Mouse (Mus musculus): ENCODE measurements around the gene Gcn1l1.

Gcn1l1 gene

GRCm38 (mm10) chr5:115559237-115560101 lies 5.6 kb upstream of the Gcn1l1 start, which contains the start of gene Rplp0:
Rplp0 (plus strand) TSS chr5:115559467.
- in situ Hi-C loops (cut with MboI, MseI), result no loop called here

GRCm38 (mm10) chr5:115560336-115560905 lies 4.6 kb upstream of the Gcn1l1 start:
- in situ Hi-C loops (cut with MboI, MseI), result no loop called here

DNA sequence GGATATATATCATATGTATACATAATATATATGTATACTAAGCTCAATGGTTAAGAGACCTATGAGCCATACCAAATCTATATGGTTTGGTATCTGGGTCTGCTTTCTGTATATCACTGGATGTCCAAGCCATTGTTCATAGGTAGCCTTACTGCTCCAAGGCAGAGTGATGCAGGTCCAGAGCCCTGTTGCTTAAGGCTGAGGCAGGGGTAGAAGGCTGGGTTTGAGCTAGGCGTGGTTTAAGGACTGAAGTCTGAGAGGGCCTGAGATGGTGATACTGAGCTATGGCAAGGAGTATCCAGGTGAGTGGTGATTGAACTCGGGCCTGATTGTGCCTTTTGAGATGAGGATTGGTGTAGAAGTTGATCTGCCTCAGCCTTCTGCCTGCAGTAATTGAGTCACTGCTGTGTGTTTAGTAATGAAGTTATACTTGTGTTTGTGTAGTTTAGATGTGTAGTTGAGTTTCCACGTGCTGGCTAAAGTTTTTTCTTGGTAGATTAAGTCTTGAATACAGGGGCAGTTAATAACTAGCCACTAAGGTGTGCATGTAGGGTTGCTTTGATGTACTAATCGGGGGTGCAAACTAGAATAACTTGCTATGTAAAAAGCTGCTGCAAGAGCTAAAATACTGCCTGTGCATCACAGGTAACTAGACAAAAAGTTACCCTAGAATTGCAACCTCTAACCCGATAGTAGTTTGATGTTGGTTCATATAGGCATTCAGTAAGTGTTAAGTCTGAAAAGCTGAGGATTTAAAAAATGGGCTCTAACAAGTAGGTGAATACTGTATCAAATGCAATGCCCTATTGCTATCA lies 1.1 kb upstream of the Gcn1l1 start:
- in situ Hi-C loops (cut with MboI, MseI), result no loop called here

GRCm38 (mm10) chr5:115565403-115565802 lies 349 bp downstream of the Gcn1l1 start:
- in situ Hi-C loops (cut with MboI, MseI), result loop anchor here (5.0 kb wide), 1 partner anchor 47 kb away; no protein-coding TSS in a partner anchor

DNA sequence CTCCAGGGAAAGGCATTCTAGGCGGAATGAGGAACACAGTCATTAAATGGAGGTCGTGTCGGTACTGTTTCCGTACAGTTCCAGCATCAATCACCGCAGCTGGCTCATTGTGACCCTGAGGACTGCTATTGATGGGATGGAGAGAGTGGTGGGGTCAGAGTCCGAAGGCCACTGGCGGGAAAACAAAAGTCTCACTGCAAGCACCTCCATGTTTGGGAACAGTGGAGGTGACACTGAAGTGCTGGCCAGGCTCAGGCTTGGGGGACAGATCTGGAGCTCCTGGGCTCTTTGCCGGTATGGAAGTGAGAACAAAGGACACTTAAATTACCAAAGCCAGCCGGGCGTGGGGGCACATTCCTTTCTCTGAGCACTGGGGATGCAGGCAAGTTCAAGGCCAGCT lies 3.6 kb downstream of the Gcn1l1 start:
- in situ Hi-C loops (cut with MboI, MseI), result loop anchor here (5.0 kb wide), 1 partner anchor 44 kb away; no protein-coding TSS in a partner anchor

GRCm38 (mm10) chr5:115569308-115569707 lies 4.3 kb downstream of the Gcn1l1 start:
- in situ Hi-C loops (cut with MboI, MseI), result loop anchor here (5.0 kb wide), 1 partner anchor 43 kb away; no protein-coding TSS in a partner anchor

DNA sequence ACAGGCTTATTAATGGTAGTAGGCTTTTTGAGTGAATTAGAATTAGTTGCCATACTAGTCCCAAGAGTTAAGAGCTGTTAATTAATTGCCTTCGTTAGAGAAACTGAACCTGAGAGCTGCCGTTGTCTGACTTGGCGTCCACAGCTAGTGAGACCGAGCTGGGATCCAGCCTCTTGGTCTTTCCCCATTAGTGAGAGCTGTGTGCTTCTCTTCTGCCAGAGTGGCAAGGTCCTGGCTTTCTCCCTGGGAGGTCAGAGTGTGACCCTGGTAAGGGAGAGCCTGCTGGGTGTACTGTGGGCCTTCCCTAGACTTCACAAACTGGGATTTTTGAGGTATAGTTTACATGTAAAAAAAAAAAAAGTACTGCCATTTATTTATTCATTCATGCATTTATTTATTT lies 4.7 kb downstream of the Gcn1l1 start:
- in situ Hi-C loops (cut with MboI, MseI), result loop anchor here (5.0 kb wide), 1 partner anchor 43 kb away; no protein-coding TSS in a partner anchor

GRCm38 (mm10) chr5:115571086-115571485 lies 6.0 kb downstream of the Gcn1l1 start:
- in situ Hi-C loops (cut with MboI, MseI), result no loop called here

GRCm38 (mm10) chr5:115572679-115573535 lies 7.9 kb downstream of the Gcn1l1 start:
- in situ Hi-C loops (cut with MboI, MseI), result no loop called here

GRCm38 (mm10) chr5:115574992-115575391 lies 9.9 kb downstream of the Gcn1l1 start:
- in situ Hi-C loops (cut with MboI, MseI), result loop anchor here (5.0 kb wide), 1 partner anchor 818 kb away; no protein-coding TSS in a partner anchor

DNA sequence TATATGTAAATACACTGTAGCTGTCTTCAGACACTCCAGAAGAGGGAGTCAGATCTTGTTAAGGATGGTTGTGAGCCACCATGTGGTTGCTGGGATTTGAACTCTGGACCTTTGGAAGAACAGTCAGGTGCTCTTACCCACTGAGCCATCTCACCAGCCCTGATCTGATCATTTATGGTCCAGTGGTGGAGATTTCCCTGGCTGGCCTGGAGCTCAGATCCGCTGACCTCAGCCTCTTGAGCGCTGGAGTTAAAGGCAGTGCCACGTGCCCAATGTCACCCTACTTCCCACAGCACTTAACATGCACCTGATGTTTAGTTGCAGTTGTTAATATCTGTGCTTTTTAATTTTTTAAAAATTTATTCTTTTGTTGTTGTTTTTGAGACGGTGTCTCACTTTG lies 12.6 kb downstream of the Gcn1l1 start:
- in situ Hi-C loops (cut with MboI, MseI), result loop anchor here (5.0 kb wide), 1 partner anchor 820 kb away; no protein-coding TSS in a partner anchor

DNA sequence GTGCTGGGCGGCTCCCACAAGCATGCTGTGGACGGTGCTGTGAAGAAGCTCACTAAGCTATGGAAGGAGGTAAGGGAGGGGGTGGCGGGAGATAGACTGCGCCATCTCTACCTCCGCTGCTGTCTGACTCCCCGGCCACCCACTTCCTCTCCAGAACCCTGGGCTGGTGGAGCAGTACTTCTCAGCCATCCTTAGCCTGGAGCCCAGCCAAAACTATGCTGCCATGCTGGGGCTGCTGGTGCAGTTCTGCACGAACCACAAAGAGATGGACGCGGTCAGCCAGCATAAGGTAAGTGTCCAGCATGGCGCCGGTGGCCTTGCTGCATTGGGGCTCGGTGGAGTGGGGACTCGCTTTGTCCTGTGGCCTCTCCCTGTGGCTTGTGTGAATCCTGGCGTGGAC lies 13.9 kb downstream of the Gcn1l1 start:
- in situ Hi-C loops (cut with MboI, MseI), result loop anchor here (5.0 kb wide), 1 partner anchor 822 kb away; no protein-coding TSS in a partner anchor

GRCm38 (mm10) chr5:115579363-115579762 lies 14.3 kb downstream of the Gcn1l1 start:
- in situ Hi-C loops (cut with MboI, MseI), result loop anchor here (5.0 kb wide), 1 partner anchor 822 kb away; no protein-coding TSS in a partner anchor

GRCm38 (mm10) chr5:115580229-115581001 lies 15.4 kb downstream of the Gcn1l1 start:
- in situ Hi-C loops (cut with MboI, MseI), result no loop called here

- in situ Hi-C loops (cut with MboI, MseI), result no loop called here
These were observed 16.6 kb downstream of the Gcn1l1 start for GRCm38 (mm10) chr5:115581662-115582061.

DNA sequence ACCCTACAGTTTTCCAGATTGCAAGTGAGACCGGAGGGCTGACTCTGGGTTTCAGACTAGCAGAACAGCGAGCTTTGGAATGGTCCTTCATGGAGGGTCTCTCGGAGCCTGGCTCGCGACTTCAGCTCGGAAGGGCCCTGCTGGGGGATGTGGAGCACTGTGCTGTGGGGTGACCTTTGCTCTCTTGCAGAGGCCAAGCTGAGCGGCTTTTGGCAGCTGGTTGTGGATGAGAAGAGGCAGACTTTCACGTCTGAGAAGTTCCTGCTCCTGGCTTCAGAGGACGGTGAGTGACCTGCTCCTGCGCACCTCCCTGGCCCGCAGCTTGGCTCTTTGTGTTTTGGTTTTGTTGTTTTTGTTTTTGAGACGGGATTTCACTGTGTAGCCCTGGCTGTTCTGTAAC lies 20.6 kb downstream of the Gcn1l1 start:
- in situ Hi-C loops (cut with MboI, MseI), result no loop called here

DNA sequence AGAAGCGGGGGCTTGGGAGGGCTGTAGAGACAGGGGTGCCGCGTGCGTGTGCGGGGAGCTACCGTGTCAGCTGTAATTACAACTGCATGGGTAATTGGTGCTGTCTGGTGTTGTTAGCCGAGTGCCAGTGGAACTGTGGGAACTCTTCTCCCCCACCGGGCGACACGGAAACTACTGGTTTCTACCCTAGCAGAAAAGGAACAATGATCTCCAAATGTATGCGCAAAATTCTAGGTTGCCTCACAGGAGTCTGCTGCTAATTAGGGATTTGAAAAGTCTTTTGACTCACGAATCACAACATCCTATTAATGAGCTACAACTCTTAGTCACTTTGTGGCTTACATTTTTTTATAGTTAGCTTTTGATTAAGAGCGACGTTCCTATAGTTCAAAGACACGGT lies 21.1 kb downstream of the Gcn1l1 start:
- in situ Hi-C loops (cut with MboI, MseI), result no loop called here

DNA sequence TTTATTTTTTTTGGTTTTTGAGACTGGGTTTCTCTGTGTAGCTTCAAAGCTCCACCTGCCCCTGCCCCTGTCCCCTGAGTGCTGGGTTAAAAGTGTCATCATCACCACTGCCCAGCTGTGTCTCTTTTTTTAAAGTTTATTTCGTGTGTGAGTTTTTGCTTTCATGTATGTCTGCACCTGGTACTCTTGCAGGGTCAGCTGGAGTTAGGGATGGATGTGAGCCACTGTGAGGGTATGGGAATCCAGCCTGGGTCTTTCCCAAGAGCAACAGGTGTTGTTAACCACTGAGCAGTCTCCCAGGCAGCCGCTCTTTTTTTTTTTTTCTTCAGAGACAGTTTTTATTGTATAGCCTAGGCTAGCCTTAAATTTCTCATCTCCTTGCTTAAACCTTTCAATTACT lies 21.7 kb downstream of the Gcn1l1 start:
- in situ Hi-C loops (cut with MboI, MseI), result no loop called here

- in situ Hi-C loops (cut with MboI, MseI), result no loop called here
These were observed 26.0 kb downstream of the Gcn1l1 start for GRCm38 (mm10) chr5:115591028-115591427.

GRCm38 (mm10) chr5:115591506-115591905 lies 26.5 kb downstream of the Gcn1l1 start:
- in situ Hi-C loops (cut with MboI, MseI), result no loop called here

All from regulatory T cell (primary cell).